Mouse (Mus musculus): ENCODE measurements at regions not wholly inside any gene's neighbourhood (a gene's known extent, or its start where the extent isn't known, plus 50 kb on each side); places are given as distances from the start of the nearest gene placed in this dataset.
"Not testable (repeated sequence)": the region's sequence is repeated elsewhere in the genome, so short reads cannot be mapped to it uniquely, and the experiment has no call there.

GRCm38 (mm10) chr11:7705312-7705764 lies 491.6 kb upstream of the Igfbp3 start:
- in situ Hi-C loops (cut with MboI; ENCODE audit: unreplicated experiment in 2 of 2), result no loop called here

- in situ Hi-C loops (cut with MboI; ENCODE audit: unreplicated experiment in 2 of 2), result no loop called here
Observed at GRCm38 (mm10) chr11:7697591-7697990, 483.9 kb upstream of the Igfbp3 start.

GRCm38 (mm10) chr11:7689701-7690100 lies 476.0 kb upstream of the Igfbp3 start:
- in situ Hi-C loops (cut with MboI; ENCODE audit: unreplicated experiment in 2 of 2), result not testable (repeated sequence)

- in situ Hi-C loops (cut with MboI; ENCODE audit: unreplicated experiment in 2 of 2), result no loop called here
Observed at GRCm38 (mm10) chr11:7672821-7673220, 459.1 kb upstream of the Igfbp3 start.

GRCm38 (mm10) chr11:7630637-7631036 lies 416.9 kb upstream of the Igfbp3 start:
- in situ Hi-C loops (cut with MboI; ENCODE audit: unreplicated experiment in 2 of 2), result no loop called here

GRCm38 (mm10) chr11:7625256-7625655 lies 411.5 kb upstream of the Igfbp3 start:
- in situ Hi-C loops (cut with MboI; ENCODE audit: unreplicated experiment in 2 of 2), result no loop called here

- in situ Hi-C loops (cut with MboI; ENCODE audit: unreplicated experiment in 2 of 2), result no loop called here
Observed at GRCm38 (mm10) chr11:7620320-7620719, 406.6 kb upstream of the Igfbp3 start.

- in situ Hi-C loops (cut with MboI; ENCODE audit: unreplicated experiment in 2 of 2), result no loop called here
Observed at GRCm38 (mm10) chr11:7610752-7611151, 397.0 kb upstream of the Igfbp3 start.

- in situ Hi-C loops (cut with MboI; ENCODE audit: unreplicated experiment in 2 of 2), result no loop called here
Observed at GRCm38 (mm10) chr11:7609921-7610320, 396.2 kb upstream of the Igfbp3 start.

- in situ Hi-C loops (cut with MboI; ENCODE audit: unreplicated experiment in 2 of 2), result no loop called here
Observed at GRCm38 (mm10) chr11:7606652-7607051, 392.9 kb upstream of the Igfbp3 start.

GRCm38 (mm10) chr11:7592010-7592409 lies 378.3 kb upstream of the Igfbp3 start:
- in situ Hi-C loops (cut with MboI; ENCODE audit: unreplicated experiment in 2 of 2), result no loop called here

- in situ Hi-C loops (cut with MboI; ENCODE audit: unreplicated experiment in 2 of 2), result no loop called here
Observed at GRCm38 (mm10) chr11:7583296-7583695, 369.6 kb upstream of the Igfbp3 start.

GRCm38 (mm10) chr11:7568484-7568883 lies 354.8 kb upstream of the Igfbp3 start:
- in situ Hi-C loops (cut with MboI; ENCODE audit: unreplicated experiment in 2 of 2), result no loop called here

GRCm38 (mm10) chr11:7562029-7562428 lies 348.3 kb upstream of the Igfbp3 start:
- in situ Hi-C loops (cut with MboI; ENCODE audit: unreplicated experiment in 2 of 2), result no loop called here

- in situ Hi-C loops (cut with MboI; ENCODE audit: unreplicated experiment in 2 of 2), result no loop called here
Observed at GRCm38 (mm10) chr11:7561437-7561836, 347.7 kb upstream of the Igfbp3 start.

- in situ Hi-C loops (cut with MboI; ENCODE audit: unreplicated experiment in 2 of 2), result no loop called here
Observed at GRCm38 (mm10) chr11:7555613-7556274, 342.0 kb upstream of the Igfbp3 start.

- in situ Hi-C loops (cut with MboI; ENCODE audit: unreplicated experiment in 2 of 2), result no loop called here
Observed at GRCm38 (mm10) chr11:7552154-7552553, 338.4 kb upstream of the Igfbp3 start.

- in situ Hi-C loops (cut with MboI; ENCODE audit: unreplicated experiment in 2 of 2), result no loop called here
Observed at GRCm38 (mm10) chr11:7547796-7548195, 334.1 kb upstream of the Igfbp3 start.

- in situ Hi-C loops (cut with MboI; ENCODE audit: unreplicated experiment in 2 of 2), result no loop called here
Observed at GRCm38 (mm10) chr11:7545621-7546020, 331.9 kb upstream of the Igfbp3 start.

GRCm38 (mm10) chr11:7534590-7534989 lies 320.9 kb upstream of the Igfbp3 start:
- in situ Hi-C loops (cut with MboI; ENCODE audit: unreplicated experiment in 2 of 2), result no loop called here

- in situ Hi-C loops (cut with MboI; ENCODE audit: unreplicated experiment in 2 of 2), result no loop called here
Observed at GRCm38 (mm10) chr11:7533327-7533726, 319.6 kb upstream of the Igfbp3 start.

- in situ Hi-C loops (cut with MboI; ENCODE audit: unreplicated experiment in 2 of 2), result no loop called here
Observed at GRCm38 (mm10) chr11:7531847-7532246, 318.1 kb upstream of the Igfbp3 start.
